Mouse (Mus musculus) midbrain, embryonic 13.5 days (tissue): Measurements from ENCODE around the gene Adat3. TPM values are rescaled to one million over a fixed set of nuclear protein-coding genes. Genes with fewer than 3 reads are reported as not detected.

Experiments
- ATAC-seq: fragments of 200-750 bp; cut with Nextera tagmentation; 2 replicates; pipeline ENCODE4 v1.8.0; 2017; ENCODE audit warnings: mild to moderate bottlenecking, moderate TSS enrichment, moderate library complexity
- H3K27ac ChIP-seq: fragments of 300-500 bp; sonication (generic); 2 replicates; pipeline ENCODE4 v1.5.1; 2015; ENCODE audit warnings: inconsistent platforms, mild to moderate bottlenecking, moderate library complexity
- H3K27me3 ChIP-seq: fragments of 300-500 bp; sonication (generic); 2 replicates; pipeline ENCODE4 v1.6.1; 2015; ENCODE audit warnings: mild to moderate bottlenecking, inconsistent platforms
- H3K36me3 ChIP-seq: fragments of 300-500 bp; sonication (generic); 2 replicates; pipeline ENCODE4 v1.6.1; 2015; ENCODE audit warnings: mild to moderate bottlenecking, inconsistent platforms
- H3K4me1 ChIP-seq: fragments of 300-500 bp; sonication (generic); replicated peaks from 2 replicates; pipeline ENCODE4 v1.6.1; 2015; ENCODE audit warnings: inconsistent platforms
- H3K4me2 ChIP-seq: fragments of 300-500 bp; sonication (generic); replicated peaks from 2 replicates; pipeline ENCODE4 v1.6.1; 2015; ENCODE audit warnings: moderate library complexity, mild to moderate bottlenecking, inconsistent platforms
- H3K4me3 ChIP-seq: fragments of 300-500 bp; sonication (generic); replicated peaks from 2 replicates; pipeline ENCODE4 v1.5.1; 2015; ENCODE audit warnings: mild to moderate bottlenecking, inconsistent platforms
- H3K9ac ChIP-seq: fragments of 300-500 bp; sonication (generic); replicated peaks from 2 replicates; pipeline ENCODE4 v1.6.1; 2015; ENCODE audit warnings: mild to moderate bottlenecking, inconsistent platforms
- H3K9me3 ChIP-seq: fragments of 300-500 bp; sonication (generic); 2 replicates; pipeline ENCODE4 v1.6.1; 2016; ENCODE audit warnings: mild to moderate bottlenecking, inconsistent platforms
- WGBS: fragments of 180-500 bp; shearing (Covaris S2); methylation state at CpG from one replicate; pipeline ENCODE4 v1.1.7; 2015; 5-methylcytosine and 5-hydroxymethylcytosine counted together
- polyA plus RNA-seq: library from polyadenylated mRNA; unstranded; fragments of >200 nt; fragmentation: Nextera tagmentation; extraction: Ambion mirVana; gene quantifications from 2 replicates; pipeline ENCODE4 v1.2.1, GENCODE M21; 2015

The Adat3 gene
- polyA plus RNA-seq, 1 experiment from 2014 or later = 6.1 TPM

- H3K4me3 ChIP-seq = peak overlapping the region; percentile 20
These were observed 31.5 kb upstream of the Adat3 start for GRCm38 (mm10) chr10:80570871-80571836.

GRCm38 (mm10) chr10:80572477-80572876, 30.2 kb upstream of the Adat3 start:
- no peak overlapping the region for H3K9ac ChIP-seq
- no peaks in the 10 kb centered on the region for H3K9me3 ChIP-seq
- H3K4me3 ChIP-seq = no peak overlapping the region
- H3K4me1 ChIP-seq = peaks cover 69% of the 10 kb centered on the region
- no peak overlapping the region for H3K4me2 ChIP-seq
- H3K27ac ChIP-seq = no peak overlapping the region
- H3K36me3 ChIP-seq = peaks cover 10% of the 10 kb centered on the region; the same call in 1 of the 2 replicates
- ATAC-seq = no peak
- 89% methylated on average over 2 of the region's 2 CpGs for WGBS
- no peaks in the 10 kb centered on the region for H3K27me3 ChIP-seq

More at GRCm38 (mm10) chr10:80570871-80571836, 31.5 kb upstream of the Adat3 start:
- ATAC-seq = peak; percentile 6; the same call in 1 of the 2 replicates
- Histone ChIP-seq H3K36me3 (peaks cover 10% of the 10 kb centered on the region; the same call in 1 of the 2 replicates), H3K9me3 (no peaks in the 10 kb centered on the region), H3K4me2 (peak overlapping the region; percentile 40), H3K9ac (peak overlapping the region; percentile 63), H3K27me3 (no peaks in the 10 kb centered on the region), H3K27ac (0 out of 2 replicates have a peak overlapping the region, but pooled peaks have one; percentile 35), H3K4me1 (peaks cover 75% of the 10 kb centered on the region)
- WGBS = 19% methylated on average over 30 of the region's 30 CpGs

GRCm38 (mm10) chr10:80573944-80574343, 28.7 kb upstream of the Adat3 start:
- peaks cover 76% of the 10 kb centered on the region for H3K4me1 ChIP-seq
- no peak overlapping the region for H3K27ac ChIP-seq
- H3K9ac ChIP-seq = peak overlapping the region; percentile 51
- no peaks in the 10 kb centered on the region for H3K9me3 ChIP-seq
- ATAC-seq = no peak
- no peaks in the 10 kb centered on the region for H3K36me3 ChIP-seq
- H3K27me3 ChIP-seq = no peaks in the 10 kb centered on the region
- 53% methylated on average over 9 of the region's 9 CpGs for WGBS
- H3K4me3 ChIP-seq = no peak overlapping the region
- H3K4me2 ChIP-seq = 0 out of 2 replicates have a peak overlapping the region, but pooled peaks have one; percentile 12

GRCm38 (mm10) chr10:80574896-80575295, 27.8 kb upstream of the Adat3 start:
- Histone ChIP-seq H3K36me3 (no peaks in the 10 kb centered on the region), H3K27ac (no peak overlapping the region), H3K27me3 (no peaks in the 10 kb centered on the region), H3K9ac (peak overlapping the region; percentile 84; the same call in 1 of the 2 replicates), H3K4me3 (0 out of 2 replicates have a peak overlapping the region, but pooled peaks have one; percentile 75), H3K9me3 (no peaks in the 10 kb centered on the region), H3K4me1 (peaks cover 74% of the 10 kb centered on the region), H3K4me2 (0 out of 2 replicates have a peak overlapping the region, but pooled peaks have one; percentile 95)
- no peak for ATAC-seq
- 74% methylated on average over 3 of the region's 3 CpGs for WGBS

DNA sequence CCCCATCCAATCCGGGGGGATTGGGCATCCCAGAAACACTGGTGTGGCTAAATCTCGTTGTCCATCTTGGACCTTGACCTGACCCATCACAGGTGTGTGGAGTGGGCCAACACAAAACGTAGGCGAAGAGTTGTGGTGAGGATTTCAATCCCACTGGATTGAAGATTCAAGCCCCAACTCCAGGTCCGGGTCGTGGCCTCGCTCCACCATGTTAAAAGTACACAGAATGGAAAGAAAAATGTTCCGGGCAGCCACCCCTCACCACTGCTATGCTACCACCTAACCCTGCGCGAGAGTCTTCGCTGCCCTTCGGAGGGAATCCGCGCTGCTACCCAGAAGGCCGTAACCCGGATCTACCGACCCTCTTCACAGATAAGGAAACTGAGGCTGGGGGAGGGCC, 26.8 kb upstream of the Adat3 start:
- peak overlapping the region; percentile 75 for H3K4me3 ChIP-seq
- H3K27me3 ChIP-seq = no peaks in the 10 kb centered on the region
- no peaks in the 10 kb centered on the region for H3K36me3 ChIP-seq
- ATAC-seq = no peak
- WGBS = 15% methylated on average over 17 of the region's 17 CpGs
- peaks cover 65% of the 10 kb centered on the region for H3K4me1 ChIP-seq
- H3K9ac ChIP-seq = peak overlapping the region; percentile 84
- peak overlapping the region; percentile 95 for H3K4me2 ChIP-seq
- no peak overlapping the region for H3K27ac ChIP-seq
- H3K9me3 ChIP-seq = no peaks in the 10 kb centered on the region

GRCm38 (mm10) chr10:80576351-80577194, 26.1 kb upstream of the Adat3 start:
- WGBS = under 1% methylated on average over 89 of the region's 96 CpGs
- H3K4me1 ChIP-seq = peaks cover 58% of the 10 kb centered on the region
- H3K4me3 ChIP-seq = peak overlapping the region; percentile 75
- no peak; the same call in 1 of the 2 replicates for ATAC-seq
- no peaks in the 10 kb centered on the region for H3K9me3 ChIP-seq
- H3K4me2 ChIP-seq = peak overlapping the region; percentile 95
- no peaks in the 10 kb centered on the region for H3K36me3 ChIP-seq
- no peaks in the 10 kb centered on the region for H3K27me3 ChIP-seq
- peak overlapping the region; percentile 84 for H3K9ac ChIP-seq
- H3K27ac ChIP-seq = peak overlapping the region; percentile 82

- Histone ChIP-seq H3K36me3 (0 out of 2 replicates have a peak, but pooled peaks cover under 1% of the 10 kb centered on the region), H3K27me3 (no peaks in the 10 kb centered on the region), H3K4me2 (peak within 1 kb of the TSS; percentile 95), H3K27ac (peak within 1 kb of the TSS; percentile 82), H3K4me3 (peak within 1 kb of the TSS; percentile 75), H3K4me1 (peaks cover 53% of the 10 kb centered on the region), H3K9ac (peak within 1 kb of the TSS; percentile 84), H3K9me3 (no peaks in the 10 kb centered on the region)
- under 1% methylated on average over 89 of the region's 97 CpGs for WGBS
- ATAC-seq = peak; percentile 76
These were observed 25.2 kb upstream of the Adat3 start, which contains the start of gene Klf16 for GRCm38 (mm10) chr10:80577195-80578130. Gene Klf16 (minus strand): TSS chr10:80577321.

DNA sequence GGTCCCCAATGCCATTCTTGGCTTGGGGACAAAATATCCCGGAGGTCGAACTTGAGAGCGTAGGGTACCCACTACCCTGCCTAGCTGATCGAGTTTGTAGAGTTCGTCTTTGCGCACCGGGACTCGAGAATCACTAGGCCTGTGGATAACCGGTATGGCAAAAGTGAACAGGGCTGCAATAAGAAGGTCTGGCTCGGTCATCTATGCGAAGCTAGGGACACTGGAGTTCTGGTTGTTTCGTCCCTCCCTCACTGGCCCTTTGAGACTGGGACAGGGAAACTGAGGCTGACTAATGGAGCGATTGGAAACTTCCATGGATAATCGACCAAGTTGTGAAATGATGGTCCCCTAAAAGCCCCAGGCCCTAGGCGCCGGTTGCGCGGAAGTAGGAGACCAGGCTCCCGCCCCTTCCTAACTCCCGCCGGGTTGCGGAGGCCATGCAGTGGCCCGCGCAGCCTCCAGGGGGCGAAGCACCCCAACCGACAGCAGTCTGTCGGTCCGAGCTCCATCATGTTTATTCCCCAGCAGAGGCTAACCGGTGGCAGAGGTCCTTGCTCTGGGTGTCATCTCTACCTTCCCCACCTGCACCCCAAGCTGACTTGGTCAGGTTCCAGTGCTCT, 24.4 kb upstream of the Adat3 start:
- no peaks in the 10 kb centered on the region for H3K27me3 ChIP-seq
- H3K9ac ChIP-seq = peak overlapping the region; percentile 84
- peak overlapping the region; percentile 75 for H3K4me3 ChIP-seq
- under 1% methylated on average over 29 of the region's 29 CpGs for WGBS
- peak overlapping the region; percentile 82 for H3K27ac ChIP-seq
- peak; percentile 41 for ATAC-seq
- H3K4me2 ChIP-seq = peak overlapping the region; percentile 95
- H3K4me1 ChIP-seq = peaks cover 51% of the 10 kb centered on the region
- peaks cover 4% of the 10 kb centered on the region; the same call in 1 of the 2 replicates for H3K36me3 ChIP-seq
- H3K9me3 ChIP-seq = no peaks in the 10 kb centered on the region

GRCm38 (mm10) chr10:80578911-80579310, 23.8 kb upstream of the Adat3 start:
- 5% methylated on average over 8 of the region's 8 CpGs for WGBS
- H3K36me3 ChIP-seq = peaks cover 11% of the 10 kb centered on the region
- H3K9ac ChIP-seq = no peak overlapping the region
- no peak overlapping the region for H3K27ac ChIP-seq
- H3K4me3 ChIP-seq = no peak overlapping the region
- no peaks in the 10 kb centered on the region for H3K27me3 ChIP-seq
- no peaks in the 10 kb centered on the region for H3K9me3 ChIP-seq
- ATAC-seq = no peak
- H3K4me2 ChIP-seq = peak overlapping the region; percentile 95; the same call in 1 of the 2 replicates
- peaks cover 44% of the 10 kb centered on the region for H3K4me1 ChIP-seq

GRCm38 (mm10) chr10:80583047-80583446, 19.6 kb upstream of the Adat3 start:
- Histone ChIP-seq H3K36me3 (peaks cover 38% of the 10 kb centered on the region), H3K9me3 (no peaks in the 10 kb centered on the region), H3K27ac (no peak overlapping the region), H3K9ac (no peak overlapping the region), H3K27me3 (no peaks in the 10 kb centered on the region), H3K4me3 (no peak overlapping the region), H3K4me2 (no peak overlapping the region), H3K4me1 (peaks cover 30% of the 10 kb centered on the region)
- no peak for ATAC-seq
- WGBS = 90% methylated on average over 5 of the region's 5 CpGs
